Mouse (Mus musculus) heart, embryonic 15.5 days (tissue): ENCODE measurements around the gene Prrt2. TPM values are rescaled to one million over a fixed set of nuclear protein-coding genes. Genes with fewer than 3 reads are reported as not detected.

Source experiments
- ATAC-seq: fragments of 200-750 bp; cut with Nextera tagmentation; replicated peaks from 2 replicates; pipeline ENCODE4 v1.8.0; 2017; ENCODE audit warnings: low read depth, moderate TSS enrichment; ENCODE audit not compliant: insufficient number of reproducible peaks, insufficient read depth, low FRiP score
- H3K27ac ChIP-seq: fragments of 300-500 bp; sonication (generic); 2 replicates; pipeline ENCODE4 v1.5.1; 2015; ENCODE audit warnings: mild to moderate bottlenecking, inconsistent platforms
- H3K27me3 ChIP-seq: fragments of 300-500 bp; sonication (generic); 2 replicates; pipeline ENCODE4 v1.6.1; 2015; ENCODE audit warnings: inconsistent platforms
- H3K36me3 ChIP-seq: fragments of 300-500 bp; sonication (generic); 2 replicates; pipeline ENCODE4 v1.6.1; 2015; ENCODE audit warnings: mild to moderate bottlenecking, inconsistent platforms
- H3K4me1 ChIP-seq: fragments of 300-500 bp; sonication (generic); replicated peaks from 2 replicates; pipeline ENCODE4 v1.6.1; 2015; ENCODE audit warnings: inconsistent platforms
- H3K4me2 ChIP-seq: fragments of 300-500 bp; sonication (generic); 2 replicates; pipeline ENCODE4 v1.6.1; 2015; ENCODE audit warnings: inconsistent platforms, mild to moderate bottlenecking, moderate library complexity
- H3K4me3 ChIP-seq: fragments of 300-500 bp; sonication (generic); 2 replicates; pipeline ENCODE4 v1.5.1; 2015; ENCODE audit warnings: mild to moderate bottlenecking, inconsistent platforms
- H3K9ac ChIP-seq: fragments of 300-500 bp; sonication (generic); 2 replicates; pipeline ENCODE4 v1.6.1; 2015; ENCODE audit warnings: mild to moderate bottlenecking, inconsistent platforms
- H3K9me3 ChIP-seq: fragments of 300-500 bp; sonication (generic); replicated peaks from 2 replicates; pipeline ENCODE4 v1.6.1; 2016; ENCODE audit warnings: inconsistent platforms
- WGBS: fragments of 180-500 bp; shearing (Covaris S2); methylation state at CpG from one replicate; pipeline ENCODE4 v1.1.7; 2015; ENCODE audit warnings: mixed read lengths; 5-methylcytosine and 5-hydroxymethylcytosine counted together
- microRNA-seq: library from miRNA; unstranded; fragments of <30 nt; microRNA quantifications from one replicate; pipeline ENCODE4, GENCODE M21; 2016
- polyA plus RNA-seq: library from polyadenylated mRNA; unstranded; fragments of >200 nt; fragmentation: Nextera tagmentation; extraction: Ambion mirVana; gene quantifications from 2 replicates; pipeline ENCODE4 v1.2.1, GENCODE M21; 2015

Prrt2 gene
- polyA plus RNA-seq, 1 experiment from 2014 or later: 1.9 TPM

- Histone ChIP-seq H3K4me1 (peaks cover 17% of the 10 kb centered on the region), H3K4me3 (peak overlapping the region; percentile 94), H3K9me3 (no peaks in the 10 kb centered on the region), H3K27ac (peak overlapping the region; percentile 93; the same call in 1 of the 2 replicates), H3K9ac (peak overlapping the region; percentile 96; the same call in 1 of the 2 replicates), H3K27me3 (no peaks in the 10 kb centered on the region), H3K4me2 (peak overlapping the region; percentile 82), H3K36me3 (peaks cover 23% of the 10 kb centered on the region)
- no peak for ATAC-seq
- 7% methylated on average over 8 of the region's 8 CpGs for WGBS
These were observed 45.5 kb downstream of the Prrt2 start for GRCm38 (mm10) chr7:126975493-126975892.

Small RNA genes lying within 50 kb of the gene (microRNA-seq; reads per million reads assigned to microRNA genes)
- gene Gm44343: not detected

Other genes with a start within 250 kb of the Prrt2 start
- 78.1 and 90.5 TPM in 2 replicates for gene Ypel3, start 244.3 kb downstream of the Prrt2 start, polyA plus RNA-seq
- gene Tbx6, start 239.7 kb downstream of the Prrt2 start, polyA plus RNA-seq: 0.34 and 0.41 TPM in 2 replicates
- 120 and 149 TPM in 2 replicates for gene Ppp4c, start 228.7 kb downstream of the Prrt2 start, polyA plus RNA-seq
- gene Fam57b, start 223.5 kb downstream of the Prrt2 start, polyA plus RNA-seq: 0.69 and 1.3 TPM in 2 replicates
- not detected in 2 replicates for gene 4930451I11Rik, start 189.6 kb downstream of the Prrt2 start, polyA plus RNA-seq
- gene Doc2a, start 173.8 kb downstream of the Prrt2 start, polyA plus RNA-seq: 0.53 TPM in 1 of 2 replicates, not detected in the other
- gene Hirip3, start 159.2 kb downstream of the Prrt2 start, polyA plus RNA-seq: 14.3 and 24.2 TPM in 2 replicates
- 50.4 and 56.9 TPM in 2 replicates for gene Ino80e, start 158.8 kb downstream of the Prrt2 start, polyA plus RNA-seq
- 29.0 and 36.4 TPM in 2 replicates for gene Taok2, start 136.5 kb downstream of the Prrt2 start, polyA plus RNA-seq
- gene Tmem219, start 98.3 kb downstream of the Prrt2 start, polyA plus RNA-seq: 19.2 and 23.0 TPM in 2 replicates
- gene Kctd13, start 92.3 kb downstream of the Prrt2 start, polyA plus RNA-seq: 12.3 and 14.8 TPM in 2 replicates
- gene Asphd1, start 71.6 kb downstream of the Prrt2 start, polyA plus RNA-seq: 0.08 and 0.20 TPM in 2 replicates
- gene Sez6l2, start 70.6 kb downstream of the Prrt2 start, polyA plus RNA-seq: 0.65 and 0.83 TPM in 2 replicates
- gene Cdipt, start 45.3 kb downstream of the Prrt2 start, polyA plus RNA-seq: 67.4 and 86.6 TPM in 2 replicates
- gene Cdiptos, start 45.1 kb downstream of the Prrt2 start, polyA plus RNA-seq: 0.85 and 1.6 TPM in 2 replicates
- 14.5 and 18.1 TPM in 2 replicates for gene Mvp, start 6.6 kb downstream of the Prrt2 start, polyA plus RNA-seq
- gene Pagr1b, start 4.7 kb downstream of the Prrt2 start, polyA plus RNA-seq: 0.74 TPM in 1 of 2 replicates, not detected in the other
- 59.7 and 73.1 TPM in 2 replicates for gene Pagr1a, start 3.9 kb downstream of the Prrt2 start, polyA plus RNA-seq
- gene Gm42742, start 114 bp downstream of the Prrt2 start, polyA plus RNA-seq: 15.7 and 16.6 TPM in 2 replicates
- gene Maz, start 5.8 kb upstream of the Prrt2 start, polyA plus RNA-seq: 35.6 and 53.7 TPM in 2 replicates
- gene Kif22, start 21.3 kb upstream of the Prrt2 start, polyA plus RNA-seq: 67.5 and 81.9 TPM in 2 replicates
- gene Zg16, start 66.1 kb upstream of the Prrt2 start, polyA plus RNA-seq: not detected in 2 replicates
- gene AI467606, start 70.1 kb upstream of the Prrt2 start, polyA plus RNA-seq: 1.6 and 6.7 TPM in 2 replicates
- gene Qprt, start 101.0 kb upstream of the Prrt2 start, polyA plus RNA-seq: 1.8 and 2.6 TPM in 2 replicates
- gene Spn, start 116.6 kb upstream of the Prrt2 start, polyA plus RNA-seq: 0.23 and 1.5 TPM in 2 replicates
- 35.4 and 42.5 TPM in 2 replicates for gene Cd2bp2, start 174.8 kb upstream of the Prrt2 start, polyA plus RNA-seq
- 17.0 and 21.3 TPM in 2 replicates for gene Tbc1d10b, start 187.3 kb upstream of the Prrt2 start, polyA plus RNA-seq
- gene Mylpf, start 187.7 kb upstream of the Prrt2 start, polyA plus RNA-seq: 11.6 and 15.4 TPM in 2 replicates
- gene Zfp553, start 211.8 kb upstream of the Prrt2 start, polyA plus RNA-seq: 17.8 and 23.7 TPM in 2 replicates
- gene Sept1, start 211.9 kb upstream of the Prrt2 start, polyA plus RNA-seq: 22.8 and 33.9 TPM in 2 replicates
- gene Zfp771, start 223.1 kb upstream of the Prrt2 start, polyA plus RNA-seq: 32.0 and 38.8 TPM in 2 replicates
- 134 and 135 TPM in 2 replicates for gene Dctpp1, start 239.5 kb upstream of the Prrt2 start, polyA plus RNA-seq